Mouse (Mus musculus): ENCODE results near the gene Col16a1.

GRCm38 (mm10) chr4:130013111-130013510 lies 34.5 kb upstream of the Col16a1 start:
- TF ChIP-seq CTCF (IDR thresholded peaks at IDR 0.05; ENCODE audit: low read depth) (no peak), EP300 (optimal IDR thresholded peaks at IDR 0.05) (no peak)

Measured in stomach, postnatal 0 days (tissue).